Mouse (Mus musculus): ENCODE results near the gene Hba-a2. TPM values are rescaled to one million over a fixed set of nuclear protein-coding genes. Genes with fewer than 3 reads are reported as not detected.
"Not testable (repeated sequence)": the region's sequence is repeated elsewhere in the genome, so short reads cannot be mapped to it uniquely, and the experiment has no call there.

Gene Hba-a2
- polyA plus RNA-seq, 1 experiment from 2014 or later: 5,936 TPM

GRCm38 (mm10) chr11:32277736-32278457 is 18.4 kb upstream of the Hba-a2 start:
- Histone ChIP-seq H3K4me3 (ENCODE audit: low read depth, low read length) (no peak overlapping the region), H3K27me3 (replicated peaks; ENCODE audit: control insufficient read depth, insufficient read depth, low read length) (no peaks in the 10 kb centered on the region), H3K4me2 (ENCODE audit: low read length) (no peak overlapping the region), H3K27ac (ENCODE audit: low read depth, low read length) (no peak overlapping the region), H3K36me3 (ENCODE audit: control insufficient read depth, insufficient read depth, low read length) (no peaks in the 10 kb centered on the region), H3K9ac (ENCODE audit: low read length) (no peak overlapping the region), H3K9me3 (replicated peaks; ENCODE audit: control insufficient read depth, low read length) (no peaks in the 10 kb centered on the region), H3K4me1 (ENCODE audit: control insufficient read depth, insufficient read depth, low read length) (no peaks in the 10 kb centered on the region)
- DNase-seq (ENCODE audit: low spot score): no peak
- no peak for ATAC-seq
- WGBS: 78% methylated on average over 21 of the region's 21 CpGs

GRCm38 (mm10) chr11:32278458-32278957 is 17.8 kb upstream of the Hba-a2 start:
- no peak for ATAC-seq
- 85% methylated on average over 12 of the region's 12 CpGs for WGBS

GRCm38 (mm10) chr11:32280646-32281045 is 15.6 kb upstream of the Hba-a2 start:
- H3K4me3 ChIP-seq (ENCODE audit: low read depth, low read length): no peak overlapping the region
- no peaks in the 10 kb centered on the region for H3K36me3 ChIP-seq (ENCODE audit: control insufficient read depth, insufficient read depth, low read length)
- H3K4me2 ChIP-seq (ENCODE audit: low read length): no peak overlapping the region
- no peaks in the 10 kb centered on the region for H3K27me3 ChIP-seq (replicated peaks; ENCODE audit: control insufficient read depth, insufficient read depth, low read length)
- no peaks in the 10 kb centered on the region for H3K4me1 ChIP-seq (ENCODE audit: control insufficient read depth, insufficient read depth, low read length)
- ATAC-seq: no peak
- DNase-seq (ENCODE audit: low spot score): no peak
- no peak overlapping the region for H3K27ac ChIP-seq (ENCODE audit: low read depth, low read length)
- H3K9me3 ChIP-seq (replicated peaks; ENCODE audit: control insufficient read depth, low read length): no peaks in the 10 kb centered on the region
- no peak overlapping the region for H3K9ac ChIP-seq (ENCODE audit: low read length)
- 74% methylated on average over 2 of the region's 2 CpGs for WGBS

More at GRCm38 (mm10) chr11:32278458-32278957, 17.8 kb upstream of the Hba-a2 start:
- DNase-seq (ENCODE audit: low spot score): no peak
- Histone ChIP-seq H3K4me2 (ENCODE audit: low read length) (no peak overlapping the region), H3K9me3 (replicated peaks; ENCODE audit: control insufficient read depth, low read length) (no peaks in the 10 kb centered on the region), H3K36me3 (ENCODE audit: control insufficient read depth, insufficient read depth, low read length) (no peaks in the 10 kb centered on the region), H3K27me3 (replicated peaks; ENCODE audit: control insufficient read depth, insufficient read depth, low read length) (no peaks in the 10 kb centered on the region), H3K9ac (ENCODE audit: low read length) (no peak overlapping the region), H3K27ac (ENCODE audit: low read depth, low read length) (no peak overlapping the region), H3K4me3 (ENCODE audit: low read depth, low read length) (no peak overlapping the region), H3K4me1 (ENCODE audit: control insufficient read depth, insufficient read depth, low read length) (no peaks in the 10 kb centered on the region)

- Histone ChIP-seq H3K27ac (ENCODE audit: low read depth, low read length) (no peak overlapping the region), H3K4me3 (ENCODE audit: low read depth, low read length) (no peak overlapping the region), H3K4me1 (ENCODE audit: control insufficient read depth, insufficient read depth, low read length) (no peaks in the 10 kb centered on the region), H3K9ac (ENCODE audit: low read length) (no peak overlapping the region), H3K27me3 (replicated peaks; ENCODE audit: control insufficient read depth, insufficient read depth, low read length) (no peaks in the 10 kb centered on the region), H3K9me3 (replicated peaks; ENCODE audit: control insufficient read depth, low read length) (no peaks in the 10 kb centered on the region), H3K36me3 (ENCODE audit: control insufficient read depth, insufficient read depth, low read length) (no peaks in the 10 kb centered on the region), H3K4me2 (ENCODE audit: low read length) (no peak overlapping the region)
- WGBS: 87% methylated on average over 1 of the region's 1 CpGs
- ATAC-seq: no peak
- DNase-seq (ENCODE audit: low spot score): no peak
Measured at GRCm38 (mm10) chr11:32281416-32282144, 14.7 kb upstream of the Hba-a2 start.

- H3K9ac ChIP-seq (ENCODE audit: low read length); DNase-seq (ENCODE audit: low spot score); H3K4me3 ChIP-seq (ENCODE audit: low read depth, low read length); H3K27ac ChIP-seq (ENCODE audit: low read depth, low read length); H3K4me2 ChIP-seq (ENCODE audit: low read length); H3K4me1 ChIP-seq (ENCODE audit: control insufficient read depth, insufficient read depth, low read length); H3K36me3 ChIP-seq (ENCODE audit: control insufficient read depth, insufficient read depth, low read length); H3K27me3 ChIP-seq (replicated peaks; ENCODE audit: control insufficient read depth, insufficient read depth, low read length); H3K9me3 ChIP-seq (replicated peaks; ENCODE audit: control insufficient read depth, low read length); ATAC-seq: not testable (repeated sequence)
- WGBS: 67% methylated on average over 1 of the region's 5 CpGs
Measured at GRCm38 (mm10) chr11:32283091-32283777, 13.1 kb upstream of the Hba-a2 start, which contains the start of gene Hba-a1. Gene Hba-a1 (plus strand): TSS chr11:32283511.

- not testable (repeated sequence) for H3K27ac ChIP-seq (ENCODE audit: low read depth, low read length); H3K36me3 ChIP-seq (ENCODE audit: control insufficient read depth, insufficient read depth, low read length); DNase-seq (ENCODE audit: low spot score); H3K9ac ChIP-seq (ENCODE audit: low read length); H3K9me3 ChIP-seq (replicated peaks; ENCODE audit: control insufficient read depth, low read length); H3K27me3 ChIP-seq (replicated peaks; ENCODE audit: control insufficient read depth, insufficient read depth, low read length); H3K4me1 ChIP-seq (ENCODE audit: control insufficient read depth, insufficient read depth, low read length); H3K4me3 ChIP-seq (ENCODE audit: low read depth, low read length); H3K4me2 ChIP-seq (ENCODE audit: low read length); ATAC-seq
- WGBS: 83% methylated on average over 2 of the region's 2 CpGs
Measured at GRCm38 (mm10) chr11:32284582-32284981, 11.7 kb upstream of the Hba-a2 start.

- ATAC-seq: no peak
- no peaks in the 10 kb centered on the region for H3K9me3 ChIP-seq (replicated peaks; ENCODE audit: control insufficient read depth, low read length)
- no peak overlapping the region for H3K27ac ChIP-seq (ENCODE audit: low read depth, low read length)
- no peak overlapping the region for H3K4me3 ChIP-seq (ENCODE audit: low read depth, low read length)
- no peaks in the 10 kb centered on the region for H3K36me3 ChIP-seq (ENCODE audit: control insufficient read depth, insufficient read depth, low read length)
- 76% methylated on average over 7 of the region's 7 CpGs for WGBS
- H3K27me3 ChIP-seq (replicated peaks; ENCODE audit: control insufficient read depth, insufficient read depth, low read length): no peaks in the 10 kb centered on the region
- no peaks in the 10 kb centered on the region for H3K4me1 ChIP-seq (ENCODE audit: control insufficient read depth, insufficient read depth, low read length)
- H3K4me2 ChIP-seq (ENCODE audit: low read length): no peak overlapping the region
- no peak overlapping the region for H3K9ac ChIP-seq (ENCODE audit: low read length)
- DNase-seq (ENCODE audit: low spot score): no peak
Measured at GRCm38 (mm10) chr11:32285031-32285775, 11.1 kb upstream of the Hba-a2 start.

GRCm38 (mm10) chr11:32285887-32286286 is 10.4 kb upstream of the Hba-a2 start:
- not testable (repeated sequence) for H3K27ac ChIP-seq (ENCODE audit: low read depth, low read length); H3K4me1 ChIP-seq (ENCODE audit: control insufficient read depth, insufficient read depth, low read length); H3K9ac ChIP-seq (ENCODE audit: low read length); DNase-seq (ENCODE audit: low spot score); H3K9me3 ChIP-seq (replicated peaks; ENCODE audit: control insufficient read depth, low read length); ATAC-seq; H3K36me3 ChIP-seq (ENCODE audit: control insufficient read depth, insufficient read depth, low read length); H3K27me3 ChIP-seq (replicated peaks; ENCODE audit: control insufficient read depth, insufficient read depth, low read length); H3K4me3 ChIP-seq (ENCODE audit: low read depth, low read length); H3K4me2 ChIP-seq (ENCODE audit: low read length)
